Mouse (Mus musculus) myocyte (in vitro differentiated cells): ENCODE measurements around the gene Erbb2.

ENCODE experiments used
- E2F4 ChIP-seq: IDR thresholded peaks from one replicate; pipeline ENCODE4 v1.6.1; 2011; ENCODE audit warnings: mild to moderate bottlenecking, control low read depth, moderate library complexity; ENCODE audit not compliant: insufficient read depth
- POLR2A ChIP-seq: IDR thresholded peaks from one replicate; pipeline ENCODE4 v1.6.1; 2011; ENCODE audit warnings: low read depth, mild to moderate bottlenecking, control low read depth, moderate library complexity; ENCODE audit not compliant: insufficient read length
- SRF ChIP-seq: IDR thresholded peaks from one replicate; pipeline ENCODE4 v1.6.1; 2011; ENCODE audit warnings: low read depth; ENCODE audit not compliant: control insufficient read depth, insufficient read length

DNA sequence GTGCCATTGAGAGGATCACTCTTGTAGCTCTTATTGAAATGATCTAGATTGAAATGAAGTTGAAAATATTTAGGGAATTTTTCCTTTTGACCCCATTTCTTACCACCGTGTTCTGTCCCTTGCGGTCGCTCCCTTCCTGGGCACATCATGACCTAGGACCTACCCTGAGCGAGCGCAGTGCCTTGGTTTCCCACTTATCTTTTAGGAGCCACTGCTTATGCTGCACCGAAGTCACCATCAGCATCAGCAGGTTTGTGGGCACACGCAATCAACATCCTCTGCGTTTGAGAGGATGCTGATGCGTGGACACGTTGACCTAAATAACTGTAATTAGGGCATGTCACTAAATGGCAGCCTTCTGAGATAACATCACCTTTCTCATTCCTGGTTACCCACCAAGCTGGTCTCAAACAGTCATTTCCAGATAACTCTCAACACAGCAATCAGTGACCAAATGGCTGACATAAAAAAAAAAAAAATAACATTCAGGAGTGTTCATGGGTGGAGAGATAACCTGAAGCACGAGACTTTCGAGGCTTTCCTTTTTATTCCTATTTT lies 67.7 kb downstream of the Erbb2 start:
- TF ChIP-seq POLR2A: no peak
- no peak for TF ChIP-seq SRF
- no peak for TF ChIP-seq E2F4
